Mouse (Mus musculus) granulocyte monocyte progenitor cell, adult 5-6 weeks (primary cell): Measurements from ENCODE around the gene Gm973. TPM values are rescaled to one million over a fixed set of nuclear protein-coding genes. Genes with fewer than 3 reads are reported as not detected.

ENCODE experiments used
- ATAC-seq: replicated peaks from 2 replicates; pipeline ENCODE4 v1.8.0; 2016; ENCODE audit warnings: mild to moderate bottlenecking, moderate TSS enrichment, inconsistent platforms; ENCODE audit not compliant: poor library complexity, severe bottlenecking
- total RNA-seq, 2 experiments: library from RNA; stranded (forward) in 1 of 2; stranded (reverse) in 1 of 2; fragments of 200-712, 200-1000 nt in 1 of 2; fragments of >200 nt in 1 of 2; fragmentation: Nextera tagmentation in 1 of 2; gene quantifications; 2 replicates each; pipeline ENCODE4 v1.2.3; 2014 to 2017

Gm973 gene
- total RNA-seq, 2 experiments from 2014 or later = 2.8 TPM; not detected in 1

- ATAC-seq = peak; percentile 94
Measured at GRCm38 (mm10) chr1:59670641-59671168, 154.6 kb downstream of the Gm973 start, which contains the start of gene Sumo1. Gene Sumo1, minus strand, starts transcription at chr1:59670834.

- no peak for ATAC-seq
Measured at GRCm38 (mm10) chr1:59673661-59674060, 157.6 kb downstream of the Gm973 start.

- ATAC-seq = 0 out of 2 replicates have a peak, but pooled peaks have one; percentile 8
Measured at GRCm38 (mm10) chr1:59683926-59684818, 168.1 kb downstream of the Gm973 start.

- ATAC-seq = peak; percentile 98
Measured at GRCm38 (mm10) chr1:59684819-59685755, 169.0 kb downstream of the Gm973 start, which contains the start of gene Nop58. Gene Nop58, plus strand, starts transcription at chr1:59684971.

Other genes starting within 250 kb of the Gm973 start
- 4.3 and 4.9 TPM in 2 replicates for gene Fzd7, start 33.8 kb upstream of the Gm973 start, total RNA-seq (2014; fragmentation: Nextera tagmentation)
- gene Fzd7, start 33.8 kb upstream of the Gm973 start, total RNA-seq (2017) = 2.8 and 4.6 TPM in 2 replicates
- gene Sumo1, start 154.6 kb downstream of the Gm973 start, total RNA-seq (2014; fragmentation: Nextera tagmentation) = 216 and 240 TPM in 2 replicates
- 174 and 183 TPM in 2 replicates for gene Sumo1, start 154.6 kb downstream of the Gm973 start, total RNA-seq (2017)
- gene Nop58, start 168.7 kb downstream of the Gm973 start, total RNA-seq (2014; fragmentation: Nextera tagmentation) = 141 and 193 TPM in 2 replicates
- gene Nop58, start 168.7 kb downstream of the Gm973 start, total RNA-seq (2017) = 1,413 and 1,436 TPM in 2 replicates
- 12.5 and 14.5 TPM in 2 replicates for gene Bmpr2, start 247.1 kb downstream of the Gm973 start, total RNA-seq (2014; fragmentation: Nextera tagmentation)
- gene Bmpr2, start 247.1 kb downstream of the Gm973 start, total RNA-seq (2017) = 5.7 and 11.8 TPM in 2 replicates